Mouse (Mus musculus): ENCODE results near the gene Aqp9. TPM values are rescaled to one million over a fixed set of nuclear protein-coding genes. Genes with fewer than 3 reads are reported as not detected.

Aqp9 gene
- total and polyA plus RNA-seq, 2 experiments from 2014 or later = 0.15 TPM; not detected in 1

DNA sequence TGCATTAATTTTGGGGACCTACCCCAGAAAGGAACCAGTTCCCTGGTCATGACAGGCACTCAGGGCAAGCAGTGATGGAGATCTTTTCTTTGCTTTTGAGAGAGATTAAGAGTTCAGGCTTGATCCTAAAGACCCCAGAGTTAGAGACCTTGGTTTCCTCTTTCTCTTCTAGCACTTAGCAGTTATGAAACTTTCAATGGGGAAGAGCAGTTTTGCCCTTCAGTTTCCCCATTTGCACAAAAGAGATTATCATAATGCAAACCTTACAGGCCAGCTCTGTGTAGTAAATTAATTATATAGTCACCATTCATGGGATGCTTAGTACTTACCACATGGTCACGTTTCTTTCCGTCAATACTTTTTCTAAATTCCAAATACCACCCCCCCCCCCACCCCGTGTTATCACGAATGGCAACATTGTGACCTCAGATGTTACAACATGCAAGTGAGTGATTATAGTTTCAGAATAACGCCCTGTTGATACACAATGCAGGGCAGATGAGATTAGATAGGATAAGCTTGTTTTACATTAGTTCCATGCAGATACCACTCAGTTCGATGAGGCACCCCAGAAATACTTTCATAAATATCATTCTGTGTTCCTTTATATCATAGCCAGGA lies 10.9 kb upstream of the Aqp9 start:
- Histone ChIP-seq H3K4me1 (ENCODE audit: control insufficient read depth, insufficient read depth) (no peaks in the 10 kb centered on the region), H3K36me3 (replicated peaks; ENCODE audit: control insufficient read depth, insufficient read depth, low read length) (no peaks in the 10 kb centered on the region), H3K27ac (ENCODE audit: low read depth) (no peak overlapping the region), H3K4me3 (ENCODE audit: low read depth, low read length) (no peak overlapping the region), H3K9ac (replicated peaks; ENCODE audit: low read depth, low read length) (no peak overlapping the region), H3K4me2 (ENCODE audit: low read depth, low read length) (no peak overlapping the region), H3K9me3 (replicated peaks; ENCODE audit: control insufficient read depth, low read length) (no peaks in the 10 kb centered on the region), H3K27me3 (ENCODE audit: control insufficient read depth, insufficient read depth, low read length) (no peaks in the 10 kb centered on the region)
- TF ChIP-seq EP300 (IDR thresholded peaks at IDR 0.05; ENCODE audit: low read depth) = no peak
- no peak for ATAC-seq (ENCODE audit: insufficient read depth, low read depth)
- no peak for DNase-seq (ENCODE audit: low spot score)
- 69% methylated on average over 6 of the region's 6 CpGs for WGBS

DNA sequence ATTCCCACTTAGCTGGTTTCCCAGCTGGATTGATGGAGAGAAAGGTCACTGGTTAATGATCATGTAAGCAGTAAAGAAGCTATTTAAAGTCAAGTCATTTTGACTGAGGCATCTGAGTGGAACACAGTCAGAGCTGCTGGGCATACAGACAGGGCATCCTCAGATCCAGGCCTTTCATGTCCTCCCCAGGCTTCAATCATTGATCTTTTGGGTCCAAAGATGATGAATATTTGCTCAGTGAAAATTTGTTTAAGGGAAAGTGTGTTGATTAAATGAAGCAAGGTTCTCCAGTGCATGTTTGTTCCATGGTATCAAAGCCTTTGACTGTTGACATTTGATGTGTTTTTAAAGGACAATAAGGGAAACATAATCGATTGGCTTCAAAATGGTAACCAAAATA lies 7.2 kb upstream of the Aqp9 start:
- no peaks in the 10 kb centered on the region for H3K36me3 ChIP-seq (replicated peaks; ENCODE audit: control insufficient read depth, insufficient read depth, low read length)
- 61% methylated on average over 1 of the region's 1 CpGs for WGBS
- H3K27me3 ChIP-seq (ENCODE audit: control insufficient read depth, insufficient read depth, low read length) = no peaks in the 10 kb centered on the region
- no peak overlapping the region for H3K4me3 ChIP-seq (ENCODE audit: low read depth, low read length)
- ATAC-seq (ENCODE audit: insufficient read depth, low read depth) = no peak
- no peak overlapping the region for H3K27ac ChIP-seq (ENCODE audit: low read depth)
- no peak for DNase-seq (ENCODE audit: low spot score)
- H3K4me1 ChIP-seq (ENCODE audit: control insufficient read depth, insufficient read depth) = no peaks in the 10 kb centered on the region
- H3K9ac ChIP-seq (replicated peaks; ENCODE audit: low read depth, low read length) = no peak overlapping the region
- TF ChIP-seq EP300 (IDR thresholded peaks at IDR 0.05; ENCODE audit: low read depth) = no peak
- TF ChIP-seq CTCF (IDR thresholded peaks at IDR 0.05; ENCODE audit: low read depth) = no peak
- H3K9me3 ChIP-seq (replicated peaks; ENCODE audit: control insufficient read depth, low read length) = no peaks in the 10 kb centered on the region
- no peak overlapping the region for H3K4me2 ChIP-seq (ENCODE audit: low read depth, low read length)

- no peak overlapping the region for H3K27ac ChIP-seq (ENCODE audit: low read depth)
- DNase-seq (ENCODE audit: low spot score) (no peak), ATAC-seq (ENCODE audit: insufficient read depth, low read depth) (no peak)
- 71% methylated on average over 5 of the region's 5 CpGs for WGBS
- H3K27me3 ChIP-seq (ENCODE audit: control insufficient read depth, insufficient read depth, low read length) = no peaks in the 10 kb centered on the region
- TF ChIP-seq EP300 (IDR thresholded peaks at IDR 0.05; ENCODE audit: low read depth) (no peak), CTCF (IDR thresholded peaks at IDR 0.05; ENCODE audit: low read depth) (no peak)
- no peak overlapping the region for H3K4me3 ChIP-seq (ENCODE audit: low read depth, low read length)
- H3K36me3 ChIP-seq (replicated peaks; ENCODE audit: control insufficient read depth, insufficient read depth, low read length) = no peaks in the 10 kb centered on the region
- H3K9ac ChIP-seq (replicated peaks; ENCODE audit: low read depth, low read length) = no peak overlapping the region
- H3K4me2 ChIP-seq (ENCODE audit: low read depth, low read length) = no peak overlapping the region
- H3K9me3 ChIP-seq (replicated peaks; ENCODE audit: control insufficient read depth, low read length) = no peaks in the 10 kb centered on the region
- no peaks in the 10 kb centered on the region for H3K4me1 ChIP-seq (ENCODE audit: control insufficient read depth, insufficient read depth)
Measured at GRCm38 (mm10) chr9:71174316-71174975, 6.0 kb upstream of the Aqp9 start.

DNA sequence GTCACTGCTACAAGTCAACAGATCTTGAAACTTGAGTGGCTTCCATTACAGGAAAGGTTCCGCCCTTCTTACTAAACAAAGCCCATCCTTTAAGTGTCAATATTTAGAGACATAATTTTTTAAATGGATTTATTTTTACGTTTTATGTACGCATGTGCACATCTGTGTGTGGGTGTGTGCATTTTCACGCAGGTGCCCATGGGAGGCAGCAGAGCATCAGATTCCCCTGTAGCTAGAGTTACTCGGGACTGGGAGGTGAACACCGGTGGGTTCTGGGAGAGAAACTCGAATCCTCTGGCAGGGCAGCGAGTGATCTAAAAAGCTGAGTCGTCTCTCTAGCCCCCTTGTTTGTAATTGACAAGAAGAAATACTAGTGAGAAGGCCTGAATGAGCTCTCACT lies 5.1 kb upstream of the Aqp9 start:
- Histone ChIP-seq H3K27ac (ENCODE audit: low read depth) (no peak overlapping the region), H3K9me3 (replicated peaks; ENCODE audit: control insufficient read depth, low read length) (no peaks in the 10 kb centered on the region), H3K4me1 (ENCODE audit: control insufficient read depth, insufficient read depth) (peaks cover 3% of the 10 kb centered on the region; the same call in 1 of the 2 replicates), H3K4me2 (ENCODE audit: low read depth, low read length) (no peak overlapping the region), H3K9ac (replicated peaks; ENCODE audit: low read depth, low read length) (no peak overlapping the region), H3K36me3 (replicated peaks; ENCODE audit: control insufficient read depth, insufficient read depth, low read length) (no peaks in the 10 kb centered on the region), H3K4me3 (ENCODE audit: low read depth, low read length) (no peak overlapping the region), H3K27me3 (ENCODE audit: control insufficient read depth, insufficient read depth, low read length) (no peaks in the 10 kb centered on the region)
- WGBS = 62% methylated on average over 9 of the region's 9 CpGs
- ATAC-seq (ENCODE audit: insufficient read depth, low read depth) = no peak
- no peak for DNase-seq (ENCODE audit: low spot score)
- TF ChIP-seq EP300 (IDR thresholded peaks at IDR 0.05; ENCODE audit: low read depth) (no peak), CTCF (IDR thresholded peaks at IDR 0.05; ENCODE audit: low read depth) (no peak)

GRCm38 (mm10) chr9:71167473-71168215 lies 838 bp downstream of the Aqp9 start:
- 46% methylated on average over 2 of the region's 2 CpGs for WGBS
- ATAC-seq (ENCODE audit: insufficient read depth, low read depth) (no peak), DNase-seq (ENCODE audit: low spot score) (no peak)
- H3K9me3 ChIP-seq (replicated peaks; ENCODE audit: control insufficient read depth, low read length) = no peaks in the 10 kb centered on the region
- H3K4me1 ChIP-seq (ENCODE audit: control insufficient read depth, insufficient read depth) = peaks cover 4% of the 10 kb centered on the region; the same call in 1 of the 2 replicates
- H3K27ac ChIP-seq (ENCODE audit: low read depth) = no peak overlapping the region
- H3K27me3 ChIP-seq (ENCODE audit: control insufficient read depth, insufficient read depth, low read length) = no peaks in the 10 kb centered on the region
- H3K36me3 ChIP-seq (replicated peaks; ENCODE audit: control insufficient read depth, insufficient read depth, low read length) = no peaks in the 10 kb centered on the region
- H3K4me2 ChIP-seq (ENCODE audit: low read depth, low read length) = no peak overlapping the region
- no peak overlapping the region for H3K9ac ChIP-seq (replicated peaks; ENCODE audit: low read depth, low read length)
- no peak for TF ChIP-seq EP300 (IDR thresholded peaks at IDR 0.05; ENCODE audit: low read depth)
- TF ChIP-seq CTCF (IDR thresholded peaks at IDR 0.05; ENCODE audit: low read depth) = no peak
- H3K4me3 ChIP-seq (ENCODE audit: low read depth, low read length) = no peak overlapping the region
